Mouse (Mus musculus) layer of hippocampus, adult 8-10 months (tissue): ENCODE measurements around the gene Hormad2. TPM values are rescaled to one million over a fixed set of nuclear protein-coding genes. Genes with fewer than 3 reads are reported as not detected.
A peak's percentile ranks its signal among the peaks of the same experiment; 100 is the strongest.

Experiments
- DNase-seq, 2 experiments: peaks; one replicate each; pipeline ENCODE4 v3.0.0; 2022; ENCODE audit warnings: low spot score in 2 of 2
- total RNA-seq, 4 experiments: library from RNA; stranded (reverse); gene quantifications; 2 replicates each; pipeline ENCODE4 v1.2.4; 2022

Hormad2 gene
- total RNA-seq: under 1 TPM in 2 of 4 experiments, not detected in 2; 0.23 to 0.65 TPM

DNA sequence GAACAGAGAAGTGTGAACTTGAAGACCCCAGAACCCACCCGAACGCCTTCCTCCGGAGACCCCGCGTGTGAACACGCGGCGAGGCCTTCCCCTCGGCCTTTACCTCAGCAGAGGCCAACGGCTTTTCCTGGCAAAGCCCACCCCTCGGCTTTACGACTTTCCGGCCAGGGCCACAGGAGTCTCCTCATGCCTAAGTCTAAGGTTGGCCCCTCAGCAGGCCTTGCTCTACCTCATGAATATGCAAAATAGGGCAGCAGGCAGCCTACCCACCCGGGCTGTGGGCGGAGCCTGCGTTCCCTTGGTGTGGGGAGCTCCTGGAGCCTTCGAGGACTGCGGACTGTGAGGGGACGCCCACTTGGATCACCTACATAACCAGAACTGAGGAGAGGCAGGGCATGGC is at the start of gene Hormad2:
TSS of gene Hormad2 (minus strand) at position 128 of the 400 bp plus-strand sequence.
- DNase-seq: no peak

DNA sequence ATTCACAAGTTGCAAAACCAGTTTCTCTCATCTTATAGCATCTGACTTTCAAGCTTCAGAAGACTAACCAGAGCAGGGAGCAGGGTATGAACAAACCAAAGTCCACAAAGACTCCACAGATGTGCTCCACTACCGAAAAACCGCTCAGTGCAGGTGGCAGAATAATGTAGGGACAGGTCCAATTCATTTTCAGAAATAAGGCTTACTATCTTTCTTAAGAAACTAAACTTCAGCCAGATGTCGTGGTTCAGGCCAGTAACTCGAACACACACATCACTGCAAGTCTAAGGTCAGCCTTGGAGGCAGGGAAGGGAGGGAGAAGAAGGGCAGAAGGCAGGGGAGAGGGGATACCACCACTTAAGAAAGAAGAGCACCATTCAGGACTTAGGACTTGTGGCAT is 48.3 kb upstream of the Hormad2 start:
- DNase-seq: no peak

DNA sequence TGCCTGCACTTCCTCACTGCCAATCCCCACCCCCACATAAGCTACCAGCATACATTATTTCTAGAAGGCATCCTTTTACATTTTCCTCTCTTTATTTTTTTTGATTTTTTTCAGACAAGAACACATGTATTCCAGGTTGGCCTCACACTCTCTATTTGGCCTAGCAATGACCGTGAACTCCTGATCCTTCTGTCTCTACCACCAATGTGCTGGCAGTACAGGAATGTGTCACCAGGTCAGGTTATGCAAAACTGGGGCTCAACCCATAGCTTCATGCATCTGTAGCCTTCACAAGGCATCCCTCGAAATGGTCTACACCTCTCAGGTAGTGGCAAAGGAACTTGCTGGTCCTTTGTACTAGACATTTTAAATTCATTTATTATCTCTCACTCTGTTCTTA is 47.9 kb upstream of the Hormad2 start:
- no peak for DNase-seq

DNA sequence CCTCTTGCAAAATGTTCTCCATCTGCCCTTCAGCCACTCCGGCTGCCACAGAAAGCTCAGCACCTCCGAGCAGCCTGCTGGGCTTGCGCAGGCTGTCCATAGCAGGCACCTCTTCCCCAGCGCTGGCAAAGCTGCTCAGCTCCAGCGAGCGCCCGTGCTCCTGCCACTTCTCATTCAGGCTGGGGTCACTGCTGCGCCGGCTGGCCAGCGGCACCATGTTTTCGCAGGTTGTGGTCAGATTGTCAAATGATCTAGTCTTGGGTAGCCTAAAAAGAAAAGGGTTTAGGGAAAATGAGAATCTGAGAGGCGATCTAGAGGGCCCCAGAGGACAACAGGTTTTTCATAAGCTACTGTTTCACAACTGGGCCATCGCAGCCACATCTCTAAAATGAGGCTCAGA is 47.5 kb upstream of the Hormad2 start:
- no peak for DNase-seq

DNA sequence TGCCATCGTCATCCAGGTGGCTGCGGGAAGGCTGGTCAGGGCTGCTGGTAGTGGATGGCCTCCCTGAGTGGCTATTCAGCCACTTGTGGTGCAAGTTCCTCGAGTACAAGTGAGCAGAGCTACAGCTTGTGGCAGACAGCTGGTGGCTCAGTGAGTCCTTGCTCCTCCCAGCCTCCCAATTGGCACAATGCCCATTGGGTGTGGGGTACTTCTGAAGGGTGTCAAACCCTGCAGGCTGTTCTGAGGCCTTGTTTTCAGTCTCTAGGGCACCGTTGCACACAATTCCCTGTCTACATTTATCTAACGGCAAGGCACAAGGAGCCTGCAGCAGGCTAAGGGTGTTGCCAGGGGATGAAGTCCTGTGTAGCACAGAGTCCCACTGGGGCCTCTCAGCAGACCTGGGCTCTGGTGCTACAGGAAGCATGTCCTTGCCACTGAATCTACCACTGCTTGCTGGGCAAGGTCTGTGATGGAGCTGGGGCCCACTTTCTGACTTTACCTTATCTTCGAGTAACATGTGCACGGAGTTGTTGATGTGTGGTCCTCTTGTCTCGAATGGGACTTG is 46.6 kb upstream of the Hormad2 start:
- DNase-seq: no peak

DNA sequence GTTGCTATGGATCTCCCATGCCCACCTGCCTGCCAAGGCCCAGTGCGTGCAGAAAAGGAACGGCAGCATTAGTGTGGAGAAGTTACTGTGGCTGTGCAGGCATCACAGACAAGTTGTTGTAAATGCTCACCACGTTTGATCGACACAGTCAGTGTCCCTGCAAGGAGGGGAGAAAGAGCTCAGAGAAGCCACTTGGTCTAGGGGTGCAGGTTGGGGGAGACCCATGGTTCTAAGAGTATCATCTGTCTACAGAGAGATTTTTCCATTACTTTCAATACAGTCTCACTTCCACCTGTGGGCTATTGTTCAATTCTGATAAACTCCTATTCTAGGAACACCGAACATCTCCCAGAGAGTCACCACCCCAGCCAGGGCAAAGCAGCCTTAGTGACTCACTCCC is 43.6 kb upstream of the Hormad2 start:
- DNase-seq: no peak

DNA sequence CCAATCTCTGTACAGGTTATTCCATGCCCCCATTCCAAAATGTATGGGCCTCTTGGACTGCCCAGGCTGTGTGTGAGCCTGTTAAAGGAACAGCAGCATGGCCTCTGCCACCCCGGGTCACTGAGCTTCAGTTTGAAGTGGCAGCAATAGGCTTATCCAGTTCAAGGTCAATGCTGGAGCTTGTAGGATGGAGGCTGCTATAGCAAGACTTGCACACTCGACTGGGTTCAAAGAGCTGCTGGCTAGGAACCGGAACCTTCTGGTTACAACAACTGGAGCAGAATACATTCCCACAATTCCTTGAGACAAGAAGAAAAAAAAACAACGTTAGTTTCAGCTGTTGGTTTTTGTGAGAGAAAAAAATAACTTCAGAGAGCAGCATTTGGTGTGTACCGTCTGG is 41.7 kb upstream of the Hormad2 start:
- DNase-seq: no peak

DNA sequence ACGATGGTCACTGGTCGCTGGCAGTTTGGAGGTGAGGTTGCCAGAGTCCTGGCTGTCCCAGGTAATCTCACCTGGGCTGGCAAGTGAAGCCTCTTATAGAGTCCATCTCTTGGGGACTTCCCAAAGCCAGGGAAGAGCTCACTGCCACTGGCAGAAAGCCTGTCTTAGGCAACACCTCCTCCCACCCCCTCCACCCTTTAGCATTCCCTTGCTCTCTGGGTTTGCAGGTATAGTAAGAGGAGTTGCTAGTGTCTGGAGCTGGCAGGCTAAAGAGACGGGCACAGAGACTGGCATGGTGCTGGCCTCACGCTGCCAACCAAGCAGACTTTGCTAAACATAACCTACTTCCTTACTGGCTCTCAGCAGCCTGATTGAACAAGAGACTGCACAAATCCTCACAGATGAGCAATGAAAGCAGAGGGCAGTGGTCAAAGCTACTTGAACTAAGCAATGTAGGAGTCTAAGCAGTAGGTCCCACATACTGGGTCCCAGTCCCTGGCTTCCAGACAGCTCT is 35.3 kb upstream of the Hormad2 start:
- DNase-seq: no peak

DNA sequence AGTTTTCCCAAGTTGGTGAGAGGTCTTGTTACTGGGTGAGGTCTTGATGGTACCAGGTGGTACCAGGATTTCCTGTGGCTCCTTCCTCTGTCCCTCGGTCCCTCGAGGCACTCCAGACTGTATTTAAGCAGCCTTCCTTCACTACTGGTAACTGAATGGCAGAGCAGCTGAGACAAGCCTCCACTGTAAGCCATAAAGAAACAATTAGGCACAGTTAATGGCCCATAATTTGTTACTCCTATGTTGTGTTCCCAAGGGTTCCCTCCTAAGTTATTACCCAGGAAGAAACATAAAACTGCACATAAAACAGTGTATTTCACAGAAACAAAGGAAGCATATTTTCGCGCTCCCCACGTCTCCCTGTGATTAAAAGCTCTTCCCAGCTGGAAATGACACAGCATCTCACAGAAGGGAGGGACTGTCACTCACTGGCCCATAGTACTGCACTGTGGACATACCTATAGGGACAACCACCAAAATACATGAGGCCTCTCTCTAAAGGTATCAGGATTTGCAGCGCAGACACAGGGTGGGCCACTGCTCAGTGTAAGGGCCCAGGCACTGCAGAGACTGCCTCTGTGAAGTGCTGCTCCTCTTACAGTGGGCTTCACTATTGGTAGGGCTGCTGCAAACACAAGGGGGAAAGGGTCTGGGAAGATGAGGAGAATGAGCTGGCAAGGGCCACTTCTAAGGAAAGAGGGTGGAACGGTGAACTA is 31.7 kb upstream of the Hormad2 start:
- DNase-seq: no peak

DNA sequence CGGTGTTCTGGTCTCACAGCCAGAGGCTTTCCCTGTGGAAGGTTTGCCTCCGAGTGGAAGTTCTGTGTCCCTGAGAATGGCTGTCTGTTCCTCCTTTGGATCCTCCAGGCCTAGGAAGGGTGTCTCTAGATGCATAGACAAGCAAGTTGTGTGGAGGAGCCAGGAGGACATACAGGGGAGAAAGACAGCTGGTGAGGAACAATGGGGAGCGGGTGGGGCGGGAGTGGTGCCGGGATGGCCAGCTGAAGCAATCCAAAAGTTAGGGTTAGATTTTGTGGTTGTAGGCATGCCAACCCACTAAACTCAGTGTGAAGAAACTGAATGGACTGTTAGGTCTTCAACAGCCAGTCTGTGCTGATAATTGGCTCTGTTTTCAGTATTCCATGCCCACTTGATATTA is 30.8 kb upstream of the Hormad2 start:
- DNase-seq: no peak

DNA sequence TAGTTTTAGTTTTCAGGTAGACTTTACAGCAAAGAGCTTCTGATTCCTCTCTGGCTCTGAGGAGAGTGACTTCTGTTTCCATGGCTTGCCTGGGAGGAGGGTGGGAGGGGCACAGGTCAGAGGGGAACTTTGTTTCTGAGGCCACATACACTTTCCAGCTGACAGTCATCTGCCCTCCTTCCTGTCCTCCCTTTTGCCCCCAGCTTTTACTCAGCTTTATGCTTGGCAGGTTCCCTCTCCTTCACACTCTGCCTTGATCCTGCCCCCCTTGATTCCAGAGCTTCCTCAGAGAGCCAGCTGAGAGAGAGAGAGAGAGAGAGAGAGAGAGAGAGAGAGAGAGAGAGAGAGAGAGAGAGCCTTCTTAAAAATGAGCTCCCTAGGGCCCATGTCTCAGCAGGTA is 30.3 kb upstream of the Hormad2 start:
- no peak for DNase-seq

DNA sequence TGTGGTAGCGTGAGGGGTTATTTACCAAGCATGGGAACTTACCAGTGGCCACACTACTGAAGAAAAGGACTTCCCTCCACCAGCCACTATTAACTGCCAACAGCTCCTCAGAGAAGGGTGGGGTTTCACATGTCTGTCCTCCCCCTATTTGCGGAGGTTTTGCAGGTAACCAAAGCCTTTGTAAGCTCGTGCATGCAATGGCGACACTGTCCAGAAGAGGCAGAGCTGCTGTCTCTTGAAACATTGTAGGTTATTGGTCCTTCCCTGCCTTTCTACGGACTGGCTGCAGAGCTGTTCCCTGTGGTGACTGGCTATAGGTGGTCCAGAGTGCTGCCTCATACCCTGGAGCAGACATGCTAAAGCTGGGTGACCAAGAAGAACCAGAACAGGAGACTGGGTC is 28.2 kb upstream of the Hormad2 start:
- DNase-seq: no peak

DNA sequence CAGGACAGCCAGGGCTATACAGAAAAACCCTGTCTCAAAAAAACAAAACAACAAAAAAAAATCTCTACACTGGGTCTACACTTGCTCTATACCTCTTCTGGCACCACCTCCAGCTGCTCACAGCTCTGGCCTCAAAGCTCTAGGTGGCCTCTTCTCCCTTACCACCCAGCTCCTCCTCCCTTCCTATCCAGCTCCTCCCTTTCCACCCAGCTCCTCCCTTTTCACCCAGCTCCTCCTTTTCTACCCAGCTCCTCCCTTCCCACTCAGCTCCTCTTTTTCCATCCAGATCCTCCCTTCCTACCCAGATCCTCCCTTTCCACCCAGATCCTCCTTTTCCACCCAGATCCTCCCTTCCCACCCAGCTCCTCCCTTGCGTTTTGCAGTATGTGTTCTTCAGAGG is 26.5 kb upstream of the Hormad2 start:
- no peak for DNase-seq

DNA sequence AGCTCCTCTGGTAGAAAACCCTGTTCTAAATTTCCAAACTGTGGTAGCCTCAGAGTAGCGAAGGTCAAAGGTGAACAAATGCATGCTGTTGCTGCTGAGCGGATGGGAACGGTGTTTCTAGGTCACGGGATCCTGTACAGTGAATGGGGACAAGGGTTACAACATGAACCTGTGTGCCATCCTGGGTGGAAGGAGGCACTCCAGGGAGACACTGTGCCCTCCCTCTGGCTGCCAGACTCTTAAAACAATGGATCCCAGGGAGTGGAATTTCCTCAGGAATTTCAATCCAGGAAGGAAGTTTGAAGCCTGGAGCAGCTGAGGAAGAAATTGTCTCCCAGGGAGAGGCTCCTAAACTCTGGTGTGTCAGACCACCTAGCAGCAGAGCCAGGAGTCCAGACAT is 25.3 kb upstream of the Hormad2 start:
- no peak for DNase-seq

DNA sequence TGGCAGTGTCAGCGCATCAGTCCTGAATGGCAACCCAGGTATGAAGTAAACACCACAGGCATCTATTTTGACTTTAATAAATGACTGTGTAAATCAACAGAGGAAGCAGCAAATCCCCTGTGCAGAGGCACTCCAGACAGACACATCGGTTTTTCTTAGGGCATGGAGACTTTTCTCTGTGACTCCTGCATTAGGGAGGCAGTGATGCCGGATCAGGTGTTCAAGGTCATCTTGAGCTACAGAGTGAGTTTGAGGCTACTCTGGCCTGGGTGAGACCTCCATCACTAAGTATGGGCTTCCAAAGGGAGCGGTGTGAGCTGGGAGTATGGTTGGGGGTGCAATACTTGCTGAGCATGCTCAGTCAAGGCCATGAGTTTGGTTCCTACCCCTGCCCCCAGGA is 23.7 kb upstream of the Hormad2 start:
- DNase-seq: no peak

DNA sequence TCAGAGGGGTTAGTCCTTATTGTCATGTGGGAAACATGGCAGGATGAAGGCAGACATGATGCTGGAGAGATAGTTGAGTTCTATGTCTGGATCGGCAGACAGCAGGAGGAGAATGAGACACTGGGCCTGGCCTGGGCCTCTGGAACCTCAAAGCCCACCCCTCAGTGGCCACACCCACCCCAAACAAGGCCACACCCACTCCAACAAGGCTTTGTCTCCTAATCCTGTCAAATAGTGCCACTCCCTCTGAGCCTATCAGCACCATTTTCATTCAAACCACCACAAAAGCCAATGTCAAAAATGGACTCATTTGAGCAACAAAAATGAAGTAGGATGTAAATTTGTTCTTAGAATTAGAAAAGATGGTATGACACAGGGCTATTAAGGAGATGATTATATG is 23.3 kb upstream of the Hormad2 start:
- no peak for DNase-seq

DNA sequence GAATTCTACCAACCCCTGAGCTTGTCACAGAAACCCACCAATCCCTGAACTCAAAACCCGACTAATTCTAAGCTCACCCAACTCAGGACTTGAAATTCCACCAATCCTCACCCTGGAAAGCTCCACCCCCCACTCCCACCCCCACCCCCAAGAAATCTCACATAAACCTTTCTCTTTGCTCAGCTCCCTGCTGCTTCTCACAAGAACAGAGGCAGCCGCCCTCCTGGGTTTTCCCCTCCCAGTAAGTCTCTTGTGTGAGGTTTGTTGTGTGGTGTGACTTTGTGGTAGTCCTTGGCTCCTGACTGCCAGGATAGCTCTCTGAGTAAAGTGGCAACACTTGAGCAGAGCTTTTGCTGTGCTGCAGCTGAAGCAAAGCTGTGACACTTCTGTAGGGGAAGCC is 22.0 kb upstream of the Hormad2 start:
- DNase-seq: no peak

DNA sequence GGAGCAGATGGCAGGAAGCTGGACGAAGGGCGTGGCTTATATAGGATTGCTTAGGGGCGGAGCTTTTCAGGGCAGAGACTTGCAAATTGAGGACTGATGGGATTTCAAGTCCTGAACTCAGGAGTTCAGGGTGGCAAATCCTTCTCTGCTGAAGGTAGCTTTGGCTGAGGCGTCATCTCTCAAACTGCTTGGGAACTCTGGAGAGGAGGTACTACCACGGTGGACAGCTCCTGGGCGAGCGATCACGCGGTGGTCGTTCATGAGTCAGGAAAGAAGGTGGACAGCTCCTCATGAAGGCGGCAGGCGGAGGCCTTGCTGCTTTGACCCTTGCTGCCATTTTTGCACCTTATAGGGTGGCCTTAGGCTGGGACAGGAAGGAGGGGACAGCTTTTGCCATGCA is 20.2 kb upstream of the Hormad2 start:
- no peak for DNase-seq

DNA sequence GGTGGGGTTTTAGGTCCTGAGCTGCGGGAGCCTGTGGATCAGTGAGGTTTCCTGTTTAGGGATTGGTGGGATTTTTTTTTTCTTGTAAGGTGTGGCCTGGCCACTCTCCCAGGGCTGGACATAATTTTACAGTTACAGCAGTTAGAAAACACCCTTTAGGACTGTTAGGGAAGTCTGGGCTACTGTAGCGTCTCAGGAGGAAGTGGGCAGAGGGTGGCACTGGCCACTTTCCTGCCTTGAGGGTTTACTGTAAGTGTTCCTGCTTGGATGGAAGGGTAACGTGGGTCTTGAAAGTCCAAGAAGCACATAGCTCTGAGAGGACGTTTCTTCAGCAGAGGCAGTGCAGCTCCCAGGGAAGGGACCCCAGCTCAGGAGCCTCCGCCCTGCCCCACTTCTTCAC is 19.7 kb upstream of the Hormad2 start:
- DNase-seq: no peak

DNA sequence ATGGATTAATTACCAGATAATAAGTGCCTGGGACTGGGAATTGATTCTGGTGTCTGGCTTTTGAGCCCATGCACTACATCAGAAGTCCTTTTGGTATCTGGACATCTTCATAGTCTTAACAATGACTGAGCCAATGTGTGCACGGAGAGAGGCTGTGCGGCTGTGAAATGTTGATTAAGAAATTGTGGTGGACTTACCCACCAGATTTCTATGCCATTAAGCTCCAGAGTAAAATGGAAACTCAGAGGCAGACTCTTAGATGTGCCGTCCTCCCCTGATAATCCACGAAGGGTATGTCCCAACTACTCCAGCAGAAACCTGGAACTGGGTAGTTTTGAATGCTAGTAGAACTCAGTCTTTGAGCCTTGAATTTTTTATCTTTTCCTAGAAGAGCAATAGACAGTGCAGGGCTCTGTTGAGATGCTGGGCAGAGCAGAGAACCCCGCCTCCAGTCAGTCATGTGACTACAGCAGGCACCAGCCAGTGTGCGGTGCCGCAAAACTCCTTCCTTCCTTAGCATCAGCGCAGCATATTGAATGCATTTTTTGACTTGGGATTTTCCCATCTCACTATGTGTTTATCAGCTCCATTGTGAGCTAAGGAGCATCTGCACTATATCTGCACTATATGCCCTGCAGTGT is 14.1 kb upstream of the Hormad2 start:
- no peak for DNase-seq

DNA sequence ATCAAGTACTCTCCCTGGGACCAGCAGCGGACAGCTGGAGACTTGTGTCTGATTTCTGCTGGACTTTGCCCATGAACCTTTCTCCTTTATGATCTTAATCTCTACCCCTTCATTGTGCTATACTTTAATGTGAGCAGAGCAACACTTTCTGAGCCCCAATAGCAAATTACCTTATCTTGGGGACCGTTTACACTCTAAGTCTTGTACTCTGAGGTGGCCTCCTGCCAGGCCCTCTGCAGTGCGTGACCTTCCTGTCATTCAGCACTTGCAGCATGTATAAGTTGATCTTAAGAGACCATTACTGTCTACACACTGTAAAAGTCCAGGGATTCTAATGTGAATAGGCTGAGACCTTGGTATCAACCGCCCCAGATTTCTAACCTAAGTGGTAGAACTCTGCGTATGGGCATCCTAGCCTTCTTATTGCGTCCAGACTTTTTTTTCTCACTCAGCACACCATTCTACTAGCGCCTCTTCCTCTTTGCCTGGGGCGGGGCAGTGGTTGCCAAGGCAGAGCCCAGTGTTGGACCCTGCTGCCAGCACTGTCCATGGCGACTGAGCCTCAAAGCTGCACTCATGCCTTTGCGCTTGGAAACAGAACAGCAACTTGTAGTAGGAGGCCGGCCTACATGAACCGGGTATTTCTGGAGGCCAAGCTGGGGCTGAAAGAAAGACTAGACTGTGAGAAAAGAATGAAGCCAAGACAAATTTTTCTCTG is 11.7 kb upstream of the Hormad2 start:
- DNase-seq: no peak

DNA sequence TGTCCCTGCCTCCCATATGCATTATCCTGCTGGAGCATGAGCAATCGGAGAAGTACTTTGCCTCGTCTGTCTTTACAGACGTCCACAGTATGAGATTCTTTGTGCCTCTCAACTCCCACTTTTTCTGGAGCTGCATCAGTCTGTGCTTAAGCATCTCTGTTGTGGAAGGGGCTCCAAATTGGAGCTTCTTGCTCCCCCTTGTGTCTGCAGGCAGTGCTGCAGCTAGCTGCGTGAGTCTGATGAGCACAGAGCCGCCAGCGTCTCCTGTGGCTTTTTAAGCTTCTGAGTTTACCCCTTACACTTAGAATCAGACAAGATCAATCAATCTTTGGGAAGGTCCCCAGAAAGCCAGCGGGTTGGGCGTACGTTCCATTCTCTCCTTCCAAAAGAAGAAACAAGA is 10.2 kb upstream of the Hormad2 start:
- DNase-seq: peak; percentile 23 to 59
